Mouse (Mus musculus) embryonic facial prominence, embryonic 10.5 days (tissue): Measurements from ENCODE around the gene Prmt9. TPM values are rescaled to one million over a fixed set of nuclear protein-coding genes. Genes with fewer than 3 reads are reported as not detected.

ENCODE experiments used
- DNase-seq: peaks from one replicate; pipeline ENCODE4 v3.0.0-alpha.2; 2017; ENCODE audit warnings: low spot score
- H3K27ac ChIP-seq: fragments of 300-500 bp; sonication (generic); replicated peaks from 2 replicates; pipeline ENCODE4 v1.5.1; 2016; ENCODE audit warnings: mild to moderate bottlenecking
- H3K27me3 ChIP-seq: fragments of 300-500 bp; sonication (generic); replicated peaks from 2 replicates; pipeline ENCODE4 v1.6.1; 2016; ENCODE audit warnings: low read depth, mild to moderate bottlenecking; ENCODE audit not compliant: poor library complexity, severe bottlenecking
- H3K36me3 ChIP-seq: fragments of 300-500 bp; sonication (generic); replicated peaks from 2 replicates; pipeline ENCODE4 v1.6.1; 2016; ENCODE audit warnings: mild to moderate bottlenecking, moderate library complexity
- H3K4me1 ChIP-seq: fragments of 300-500 bp; sonication (generic); 2 replicates; pipeline ENCODE4 v1.6.1; 2016
- H3K4me3 ChIP-seq: fragments of 300-500 bp; sonication (generic); 2 replicates; pipeline ENCODE4 v1.5.1; 2016; ENCODE audit warnings: mild to moderate bottlenecking, moderate library complexity
- H3K9me3 ChIP-seq: fragments of 300-500 bp; sonication (generic); 2 replicates; pipeline ENCODE4 v1.6.1; 2016; ENCODE audit warnings: mild to moderate bottlenecking
- WGBS: fragments of 180-500 bp; shearing (Covaris S2); methylation state at CpG from one replicate; pipeline ENCODE4 v1.1.7; 2016; 5-methylcytosine and 5-hydroxymethylcytosine counted together
- polyA plus RNA-seq: library from polyadenylated mRNA; unstranded; fragments of >200 nt; fragmentation: Nextera tagmentation; extraction: Ambion mirVana; gene quantifications from 2 replicates; pipeline ENCODE4 v1.2.1, GENCODE M21; 2016

Gene Prmt9
- polyA plus RNA-seq, result 19.9 and 21.6 TPM in 2 replicates

DNA sequence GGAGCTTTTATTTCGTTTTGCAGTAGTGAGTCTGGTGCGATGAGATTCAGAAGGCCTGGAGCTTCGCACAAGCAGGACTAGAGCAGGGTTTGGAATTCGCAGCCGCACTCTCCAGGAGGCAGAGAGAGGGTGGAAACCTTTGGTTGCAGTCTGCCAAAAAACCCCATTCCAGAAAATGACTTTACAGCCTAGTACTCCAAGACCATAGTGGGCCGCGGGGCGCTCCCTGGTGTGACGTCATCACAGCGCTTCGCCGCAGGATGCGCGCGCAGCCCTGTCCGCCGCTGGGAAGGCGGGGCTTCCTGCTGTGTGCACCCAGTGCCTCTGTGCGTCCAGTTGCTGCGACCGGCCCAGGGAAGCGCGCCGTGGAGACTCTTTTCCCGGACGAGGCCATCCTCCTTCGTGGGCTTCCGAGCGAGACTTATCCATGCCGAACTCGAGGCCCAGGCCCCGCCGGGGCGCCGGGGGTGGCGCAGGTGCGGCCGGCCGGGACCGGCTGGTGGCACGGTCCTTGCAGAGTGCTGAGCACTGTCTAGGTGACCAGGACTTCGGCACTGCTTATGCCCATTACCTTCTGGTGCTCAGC is at the start of gene Prmt9:
TSS of gene Prmt9 (plus strand) at position 277 of the 586 bp plus-strand sequence.
- Histone ChIP-seq H3K4me3 (peak within 1 kb of the TSS; percentile 68), H3K27me3 (no peaks in the 10 kb centered on the region), H3K36me3 (peaks cover 32% of the 10 kb centered on the region), H3K4me1 (peaks cover 15% of the 10 kb centered on the region), H3K27ac (peak within 1 kb of the TSS; percentile 91), H3K9me3 (no peaks in the 10 kb centered on the region)
- DNase-seq, result peak; percentile 94
- WGBS, result 4% methylated on average over 42 of the region's 42 CpGs

DNA sequence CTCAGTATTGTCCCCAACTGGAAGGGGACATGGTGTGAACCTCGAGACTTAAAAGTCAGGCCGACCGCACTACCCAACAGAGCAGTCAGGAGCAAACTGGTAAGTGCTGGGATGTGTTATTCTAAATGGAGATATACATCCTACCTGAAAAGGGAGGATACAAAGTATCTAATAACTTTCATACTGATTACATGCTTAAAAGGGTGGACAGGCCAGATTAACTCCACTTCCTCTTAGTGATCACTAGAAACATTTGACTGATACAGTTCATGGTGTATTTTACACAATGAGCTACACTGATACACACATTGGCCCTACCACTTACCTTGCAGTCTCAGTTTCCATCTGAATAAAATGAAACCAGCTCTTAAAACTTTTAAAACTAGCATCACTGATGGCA is 48.9 kb upstream of the Prmt9 start:
- H3K27ac ChIP-seq, result no peak overlapping the region
- H3K4me3 ChIP-seq, result no peak overlapping the region
- no peaks in the 10 kb centered on the region for H3K9me3 ChIP-seq
- no peaks in the 10 kb centered on the region for H3K36me3 ChIP-seq
- WGBS, result 92% methylated on average over 3 of the region's 3 CpGs
- H3K4me1 ChIP-seq, result peaks cover 6% of the 10 kb centered on the region; the same call in 1 of the 2 replicates
- DNase-seq, result no peak
- no peaks in the 10 kb centered on the region for H3K27me3 ChIP-seq

DNA sequence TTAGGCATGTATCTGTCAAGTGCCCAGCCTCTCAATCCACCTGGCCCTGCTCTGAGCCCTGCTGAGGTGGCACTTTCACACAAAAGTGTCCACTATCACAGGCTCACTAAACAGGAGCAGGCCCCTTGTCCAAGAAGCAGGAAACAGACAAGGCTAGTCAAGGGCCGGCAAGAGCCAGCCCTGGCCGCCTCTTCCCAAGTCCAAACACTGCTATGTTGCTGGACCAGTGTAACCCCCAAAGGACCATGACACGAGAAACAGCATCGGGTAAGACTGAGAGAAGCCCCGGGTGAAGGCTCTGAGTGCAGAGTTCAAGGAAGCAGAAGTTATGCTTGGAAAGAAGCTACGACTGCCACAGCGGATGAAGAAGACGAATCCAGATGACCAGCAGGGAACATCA is 48.1 kb upstream of the Prmt9 start:
- no peaks in the 10 kb centered on the region for H3K27me3 ChIP-seq
- no peak overlapping the region for H3K27ac ChIP-seq
- DNase-seq, result no peak
- 86% methylated on average over 8 of the region's 8 CpGs for WGBS
- H3K4me1 ChIP-seq, result peaks cover 6% of the 10 kb centered on the region; the same call in 1 of the 2 replicates
- H3K9me3 ChIP-seq, result no peaks in the 10 kb centered on the region
- H3K4me3 ChIP-seq, result no peak overlapping the region
- no peaks in the 10 kb centered on the region for H3K36me3 ChIP-seq

DNA sequence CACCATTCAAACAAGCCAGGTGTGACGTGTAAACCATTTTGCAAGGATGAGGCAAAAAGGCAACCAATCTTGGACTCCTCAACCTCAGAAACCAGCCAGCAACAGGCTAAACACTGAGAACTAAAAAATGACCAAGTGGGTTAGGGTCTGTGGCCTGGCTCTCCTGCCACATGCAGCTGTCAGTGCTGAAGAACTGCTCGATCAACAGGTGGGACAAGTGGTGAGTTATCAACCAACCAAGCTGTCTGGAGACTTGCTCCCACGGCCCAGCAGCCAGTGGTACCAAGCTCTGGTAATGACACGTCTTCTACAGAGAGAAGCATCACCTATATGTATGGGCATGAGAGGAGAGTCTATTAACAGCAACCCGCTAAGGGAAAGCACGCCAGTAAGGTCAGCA is 46.6 kb upstream of the Prmt9 start:
- WGBS, result 90% methylated on average over 6 of the region's 6 CpGs
- Histone ChIP-seq H3K4me3 (no peak overlapping the region), H3K9me3 (no peaks in the 10 kb centered on the region), H3K36me3 (no peaks in the 10 kb centered on the region), H3K27ac (no peak overlapping the region), H3K27me3 (no peaks in the 10 kb centered on the region), H3K4me1 (peaks cover 6% of the 10 kb centered on the region; the same call in 1 of the 2 replicates)
- DNase-seq, result no peak

DNA sequence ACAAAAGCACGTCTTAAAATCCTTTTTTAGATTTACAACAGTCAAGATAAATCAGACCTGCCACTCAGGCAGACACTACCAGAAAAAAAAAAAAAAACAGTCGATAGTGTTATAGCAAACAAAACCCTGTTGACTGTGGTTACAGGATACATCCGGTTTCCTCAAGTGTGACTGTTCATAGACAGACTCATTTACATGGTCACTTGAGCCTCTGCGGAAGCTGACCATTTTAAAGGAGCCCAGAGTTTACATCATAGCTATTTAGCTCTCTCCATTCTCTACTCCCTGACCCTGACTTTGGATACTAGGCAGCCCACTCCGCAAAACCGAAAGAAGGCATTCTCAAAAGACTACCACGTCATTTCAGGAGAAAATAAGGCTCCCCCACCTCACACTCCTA is 42.7 kb upstream of the Prmt9 start:
- H3K9me3 ChIP-seq, result no peaks in the 10 kb centered on the region
- H3K36me3 ChIP-seq, result no peaks in the 10 kb centered on the region
- no peaks in the 10 kb centered on the region for H3K27me3 ChIP-seq
- H3K27ac ChIP-seq, result no peak overlapping the region
- DNase-seq, result no peak
- 88% methylated on average over 7 of the region's 7 CpGs for WGBS
- H3K4me1 ChIP-seq, result peaks cover 18% of the 10 kb centered on the region
- no peak overlapping the region for H3K4me3 ChIP-seq

DNA sequence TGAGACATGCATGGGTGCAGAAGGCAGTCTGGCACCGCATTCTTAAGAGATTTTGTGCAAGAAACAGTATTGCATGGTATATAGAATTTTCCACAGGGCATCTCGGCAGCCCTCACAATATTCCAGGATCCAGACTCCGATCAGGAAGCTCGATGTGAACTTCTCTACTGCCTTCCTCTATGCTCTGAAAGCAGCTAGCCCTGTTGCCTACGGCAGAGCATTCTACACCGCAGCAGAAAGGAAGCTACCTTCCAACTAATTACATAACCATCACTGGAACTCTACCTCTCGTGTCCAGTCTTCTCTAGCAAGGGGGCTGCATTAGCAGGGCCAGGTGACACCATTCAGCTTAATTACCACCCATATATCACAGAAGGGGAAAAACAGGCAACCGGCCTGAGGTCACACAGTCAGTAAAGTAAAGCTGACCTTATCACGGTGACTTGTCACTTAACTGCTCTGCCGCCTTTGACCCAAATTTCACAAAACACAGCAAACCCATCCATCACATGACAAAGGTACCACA is 41.6 kb upstream of the Prmt9 start:
- no peak for DNase-seq
- Histone ChIP-seq H3K27ac (no peak overlapping the region), H3K36me3 (no peaks in the 10 kb centered on the region), H3K4me3 (no peak overlapping the region), H3K9me3 (no peaks in the 10 kb centered on the region), H3K4me1 (peaks cover 29% of the 10 kb centered on the region), H3K27me3 (no peaks in the 10 kb centered on the region)
- 82% methylated on average over 10 of the region's 10 CpGs for WGBS

DNA sequence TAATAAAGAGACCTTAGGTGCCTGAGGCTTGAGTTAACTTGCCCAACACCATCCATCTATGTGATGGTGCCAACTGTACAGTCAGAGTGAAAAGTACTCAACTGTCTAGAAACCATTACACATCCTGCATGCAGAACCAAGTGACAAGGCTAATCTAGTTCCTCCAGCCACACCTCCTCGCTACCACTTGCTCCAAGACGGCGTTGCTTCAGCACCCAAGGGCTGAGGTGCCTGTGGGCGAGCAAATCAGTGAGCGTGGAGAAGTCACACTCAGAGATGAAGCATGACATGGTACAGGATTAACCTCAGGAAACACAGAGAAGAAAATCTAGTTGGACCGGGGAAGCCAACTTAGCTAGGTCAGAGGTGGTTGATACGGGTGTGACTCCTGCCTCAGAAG is 40.2 kb upstream of the Prmt9 start:
- H3K4me1 ChIP-seq, result peaks cover 37% of the 10 kb centered on the region
- H3K27me3 ChIP-seq, result no peaks in the 10 kb centered on the region
- 88% methylated on average over 7 of the region's 7 CpGs for WGBS
- H3K4me3 ChIP-seq, result no peak overlapping the region
- H3K9me3 ChIP-seq, result no peaks in the 10 kb centered on the region
- no peaks in the 10 kb centered on the region for H3K36me3 ChIP-seq
- H3K27ac ChIP-seq, result no peak overlapping the region
- no peak for DNase-seq

DNA sequence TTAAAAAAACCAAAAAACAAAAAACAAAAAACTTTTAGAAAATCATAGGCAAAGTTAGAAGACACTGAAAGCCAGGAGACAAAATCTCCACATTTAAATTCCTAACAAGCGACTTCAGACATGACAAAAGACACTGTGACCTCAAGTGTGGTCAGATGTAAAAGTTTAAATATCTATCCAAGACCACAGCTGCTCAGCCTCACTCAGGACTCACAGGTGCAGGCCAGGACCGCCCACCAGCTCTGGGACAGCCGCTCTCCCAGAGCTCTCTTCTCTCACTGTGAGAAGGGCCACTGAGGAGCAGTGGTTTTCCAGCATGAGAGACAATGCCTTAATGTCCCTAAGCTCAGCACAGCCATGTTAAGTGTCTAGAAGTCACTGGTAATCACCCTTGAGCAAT is 38.8 kb upstream of the Prmt9 start:
- Histone ChIP-seq H3K27ac (no peak overlapping the region), H3K36me3 (no peaks in the 10 kb centered on the region), H3K27me3 (no peaks in the 10 kb centered on the region; the same call in 1 of the 2 replicates), H3K9me3 (no peaks in the 10 kb centered on the region), H3K4me1 (peaks cover 49% of the 10 kb centered on the region), H3K4me3 (no peak overlapping the region)
- WGBS, result 81% methylated on average over 3 of the region's 3 CpGs
- no peak for DNase-seq

DNA sequence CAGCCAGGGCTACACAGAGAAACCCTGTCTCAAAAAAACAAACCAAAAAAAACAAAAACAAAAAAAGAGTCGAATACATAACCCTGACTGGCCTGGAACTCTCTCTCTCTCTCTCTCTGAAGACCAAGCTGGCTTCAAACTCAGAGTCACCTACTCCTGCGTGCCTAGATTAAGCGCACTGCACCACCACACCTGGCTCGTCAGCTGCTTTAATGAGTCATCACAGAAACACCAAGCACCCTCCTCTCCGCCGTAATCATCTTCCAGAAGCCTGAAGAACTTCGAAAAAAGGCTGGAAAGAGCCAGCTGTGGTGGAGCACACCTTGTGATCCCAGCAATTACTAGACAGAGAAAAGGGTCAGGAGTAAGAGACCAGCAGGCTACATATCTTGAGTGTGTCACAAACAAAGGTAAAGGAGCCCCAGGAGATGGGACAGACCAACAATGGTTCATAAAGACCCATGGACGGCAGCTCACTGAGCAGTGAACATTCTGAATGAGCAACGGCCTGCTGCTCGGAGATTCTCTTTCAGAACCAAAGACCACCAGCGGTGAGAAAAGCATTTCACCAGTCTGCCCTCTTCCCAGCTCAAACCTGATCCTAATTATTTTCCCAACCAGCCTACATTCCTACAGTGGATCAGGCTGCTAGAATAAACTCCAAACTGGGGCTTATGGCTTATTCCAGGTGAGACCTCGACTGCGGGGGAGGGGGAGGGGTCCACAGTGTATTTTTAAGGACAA is 37.3 kb upstream of the Prmt9 start:
- peaks cover 10% of the 10 kb centered on the region; the same call in 1 of the 2 replicates for H3K27me3 ChIP-seq
- 0 out of 2 replicates have a peak overlapping the region, but pooled peaks have one; percentile 30 for H3K27ac ChIP-seq
- H3K4me3 ChIP-seq, result no peak overlapping the region; the same call in 1 of the 2 replicates
- H3K9me3 ChIP-seq, result no peaks in the 10 kb centered on the region
- no peak for DNase-seq
- WGBS, result 40% methylated on average over 13 of the region's 13 CpGs
- no peaks in the 10 kb centered on the region for H3K36me3 ChIP-seq
- peaks cover 64% of the 10 kb centered on the region for H3K4me1 ChIP-seq

DNA sequence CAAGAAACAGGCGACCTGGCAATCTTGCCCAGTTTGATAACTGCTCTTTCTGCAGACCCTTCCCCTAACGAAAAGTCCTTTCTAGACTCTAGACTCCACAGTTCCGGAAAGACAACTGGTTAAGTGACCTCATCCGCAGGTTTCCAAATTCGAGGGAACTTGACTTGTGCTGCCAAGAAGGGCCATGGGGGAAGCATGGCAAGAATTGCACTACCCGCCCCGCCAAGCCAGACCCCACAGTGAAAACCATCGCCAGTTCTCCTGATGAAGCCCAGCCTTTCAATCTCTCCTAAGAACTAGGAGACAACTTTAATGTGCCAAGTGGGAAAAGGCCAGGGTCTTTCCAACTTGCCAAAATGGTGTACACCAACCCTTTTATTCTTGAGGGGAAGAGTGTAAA is 34.0 kb upstream of the Prmt9 start:
- DNase-seq, result no peak
- no peak overlapping the region for H3K27ac ChIP-seq
- no peaks in the 10 kb centered on the region for H3K36me3 ChIP-seq
- H3K4me1 ChIP-seq, result peaks cover 74% of the 10 kb centered on the region
- 0 out of 2 replicates have a peak overlapping the region, but pooled peaks have one; percentile 16 for H3K4me3 ChIP-seq
- peaks cover 10% of the 10 kb centered on the region; the same call in 1 of the 2 replicates for H3K27me3 ChIP-seq
- 92% methylated on average over 8 of the region's 8 CpGs for WGBS
- H3K9me3 ChIP-seq, result no peaks in the 10 kb centered on the region

DNA sequence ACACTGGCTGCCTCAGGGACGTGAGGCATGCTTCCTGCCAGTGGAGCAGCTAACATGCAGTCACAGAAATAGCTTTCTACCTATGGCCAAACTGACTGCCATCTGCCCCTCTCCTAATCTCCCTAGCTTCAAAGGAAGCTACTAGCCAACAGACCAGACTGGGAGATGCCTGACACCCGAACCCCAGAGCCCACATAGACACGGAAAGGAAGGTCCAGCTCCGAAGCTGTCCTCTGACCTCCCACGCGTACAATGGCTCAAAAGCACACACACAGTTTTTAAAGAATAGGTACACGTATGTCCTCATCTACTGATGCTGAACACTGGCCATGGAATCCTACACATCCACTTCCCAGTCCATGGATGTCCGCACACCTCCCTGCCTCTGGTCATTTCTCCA is 33.4 kb upstream of the Prmt9 start:
- H3K4me3 ChIP-seq, result peak overlapping the region; percentile 84
- peaks cover 10% of the 10 kb centered on the region; the same call in 1 of the 2 replicates for H3K27me3 ChIP-seq
- DNase-seq, result no peak
- H3K27ac ChIP-seq, result no peak overlapping the region
- 60% methylated on average over 8 of the region's 8 CpGs for WGBS
- no peaks in the 10 kb centered on the region for H3K36me3 ChIP-seq
- H3K9me3 ChIP-seq, result no peaks in the 10 kb centered on the region
- peaks cover 70% of the 10 kb centered on the region for H3K4me1 ChIP-seq

DNA sequence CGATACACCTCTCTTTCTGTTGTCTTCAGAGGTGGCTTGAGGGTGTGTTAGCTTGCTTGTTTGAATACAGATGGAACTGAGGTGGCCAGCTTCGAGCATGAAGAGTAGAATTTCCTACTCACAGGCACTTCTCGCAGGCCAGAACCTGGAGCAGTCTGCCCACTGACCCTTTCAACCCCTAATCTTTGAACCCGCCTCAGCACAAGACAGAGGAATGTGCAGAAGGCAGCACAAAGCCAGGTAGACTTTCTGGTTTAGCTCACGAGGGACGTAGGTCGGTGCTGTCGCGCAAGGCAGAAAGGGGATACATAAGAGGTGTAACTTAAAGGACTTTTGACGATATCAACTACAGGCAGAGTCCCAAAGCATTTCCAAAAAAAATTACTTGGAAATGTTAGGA is 32.4 kb upstream of the Prmt9 start:
- H3K27ac ChIP-seq, result peak overlapping the region; percentile 91
- peak overlapping the region; percentile 84 for H3K4me3 ChIP-seq
- 6% methylated on average over 10 of the region's 10 CpGs for WGBS
- H3K4me1 ChIP-seq, result peaks cover 63% of the 10 kb centered on the region
- DNase-seq, result peak; percentile 46
- H3K36me3 ChIP-seq, result no peaks in the 10 kb centered on the region; the same call in 1 of the 2 replicates
- peaks cover 10% of the 10 kb centered on the region; the same call in 1 of the 2 replicates for H3K27me3 ChIP-seq
- no peaks in the 10 kb centered on the region for H3K9me3 ChIP-seq
